Mouse (Mus musculus) layer of hippocampus, adult 8-10 months (tissue): Measurements from ENCODE around the gene Vsig10. TPM values are rescaled to one million over a fixed set of nuclear protein-coding genes. Genes with fewer than 3 reads are reported as not detected.

Source experiments
- DNase-seq, 2 experiments: peaks; one replicate each; pipeline ENCODE4 v3.0.0; 2022; ENCODE audit warnings: low spot score in 2 of 2
- total RNA-seq, 4 experiments: library from RNA; stranded (reverse); gene quantifications; 2 replicates each; pipeline ENCODE4 v1.2.4; 2022

The Vsig10 gene
- total RNA-seq, 4 experiments from 2014 or later = 2.1 to 4.8 (median 3.0) TPM

GRCm38 (mm10) chr5:117380199-117380598, 61.3 kb downstream of the Vsig10 start:
- no peak for DNase-seq

DNA sequence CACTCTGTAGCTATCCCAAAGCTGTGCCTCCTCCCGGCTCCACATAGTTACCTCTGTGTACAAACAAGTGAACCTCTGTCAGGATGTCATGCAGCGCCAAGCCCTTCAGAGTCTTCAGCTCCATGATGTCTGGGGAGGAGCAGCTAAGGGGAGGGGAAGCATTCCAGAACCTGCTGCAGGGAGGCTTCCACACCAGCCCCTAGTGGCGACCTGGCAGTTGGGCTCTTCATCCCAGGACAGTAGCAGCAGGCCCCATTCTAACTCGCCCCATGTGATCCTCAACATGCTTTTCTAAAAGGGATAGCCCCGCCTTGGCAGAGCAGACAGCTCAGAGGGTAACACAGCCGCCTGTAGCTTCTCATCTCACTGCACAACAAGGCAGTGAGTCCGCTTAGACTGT, 62.9 kb downstream of the Vsig10 start:
- no peak for DNase-seq

GRCm38 (mm10) chr5:117383198-117383597, 64.3 kb downstream of the Vsig10 start:
- DNase-seq = no peak

- DNase-seq = no peak
Measured at GRCm38 (mm10) chr5:117388296-117388751, 69.4 kb downstream of the Vsig10 start.

- peak; percentile 92 to 93 for DNase-seq
Measured at GRCm38 (mm10) chr5:117388877-117389276, 70.0 kb downstream of the Vsig10 start, which contains the start of gene Rfc5. TSS of gene Rfc5 (minus strand) at chr5:117389047.

DNA sequence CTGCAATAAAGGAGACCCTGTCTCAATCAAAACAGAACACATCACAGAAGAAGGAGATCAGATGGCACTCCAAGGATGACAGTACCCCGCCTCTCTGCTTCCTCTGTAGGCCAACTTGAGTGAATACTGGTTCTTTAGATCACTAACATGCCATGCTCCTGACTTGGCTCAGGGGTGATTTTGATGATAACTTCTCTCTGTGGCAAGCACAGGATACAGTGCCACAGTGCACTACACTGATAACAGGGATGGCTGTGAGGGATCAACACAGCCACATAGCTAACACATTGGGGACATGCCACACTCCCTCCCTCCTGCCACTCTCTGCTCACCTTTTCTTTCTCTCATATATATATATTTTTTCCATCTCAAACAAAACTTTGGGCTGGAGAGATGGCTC, 72.0 kb downstream of the Vsig10 start:
- DNase-seq = no peak

DNA sequence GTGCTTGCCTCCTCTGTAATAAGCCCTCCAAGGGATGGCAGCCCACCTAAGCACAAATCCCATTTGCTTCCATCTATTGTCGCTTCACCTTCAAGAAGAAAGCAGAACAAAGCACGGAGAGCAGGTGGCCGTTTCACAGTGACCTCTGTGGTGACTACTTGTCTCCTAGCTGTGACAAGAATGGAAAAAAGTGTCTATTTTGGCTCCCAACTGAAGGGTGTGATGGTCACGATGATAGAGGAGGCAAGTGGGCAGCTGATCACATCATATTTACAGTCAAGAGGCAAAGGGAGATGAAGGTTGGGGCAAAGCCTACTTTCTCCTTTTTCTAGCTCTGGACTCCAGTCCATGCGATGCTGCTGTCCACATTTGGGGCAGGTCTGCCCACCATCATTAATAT, 77.0 kb downstream of the Vsig10 start:
- no peak for DNase-seq

DNA sequence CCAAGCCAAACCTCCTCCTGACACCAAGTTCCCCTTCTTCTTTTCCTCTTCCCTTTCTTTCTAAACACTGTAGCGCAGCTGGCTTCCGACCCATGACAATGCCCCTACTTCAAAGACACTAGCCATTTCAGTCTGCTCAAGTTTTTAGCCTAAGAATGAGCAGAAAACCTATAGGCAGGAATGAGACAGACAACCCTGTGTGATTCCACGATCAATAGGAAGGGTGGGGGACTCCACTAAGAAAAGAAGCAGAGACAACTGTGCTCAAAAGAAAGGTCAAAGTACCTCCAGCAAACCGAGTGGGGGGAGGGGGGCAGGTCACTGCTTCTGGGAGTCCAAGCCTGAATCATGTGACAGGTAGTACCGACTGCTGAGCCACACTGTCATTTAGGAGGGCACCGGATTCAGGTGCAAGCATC, 77.7 kb downstream of the Vsig10 start:
- no peak for DNase-seq

GRCm38 (mm10) chr5:117397371-117397770, 78.5 kb downstream of the Vsig10 start:
- no peak for DNase-seq

- no peak for DNase-seq
Measured at GRCm38 (mm10) chr5:117398007-117398550, 79.2 kb downstream of the Vsig10 start.

DNA sequence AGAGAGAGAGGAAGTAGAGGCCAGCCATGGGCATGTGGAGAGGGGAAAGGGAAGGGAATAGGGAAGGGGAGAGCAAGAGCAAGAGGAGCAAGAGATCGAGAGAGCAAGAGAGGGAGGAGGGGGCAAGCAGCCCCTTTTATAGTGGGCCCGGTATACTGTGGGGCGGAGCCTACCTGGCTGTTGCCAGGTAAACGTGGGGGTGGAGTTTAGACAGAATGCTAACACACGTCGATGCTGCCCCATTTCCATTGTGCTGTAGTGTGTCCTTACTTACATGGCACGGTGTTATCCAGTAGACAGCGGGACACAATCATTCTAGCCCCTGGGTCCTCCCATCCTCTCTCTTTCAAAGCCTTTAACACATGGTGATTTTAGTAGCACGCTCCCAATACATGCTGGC, 80.4 kb downstream of the Vsig10 start:
- DNase-seq = no peak

GRCm38 (mm10) chr5:117403609-117404008, 84.7 kb downstream of the Vsig10 start:
- no peak for DNase-seq

Other genes starting within 250 kb of the Vsig10 start
- 100 to 1,000 TPM; 110 to 124 (median 116) TPM for gene Suds3, start 203.0 kb upstream of the Vsig10 start, total RNA-seq
- 10 to 100 TPM; 55.8 to 65.4 (median 61.2) TPM for gene Taok3, start 199.0 kb upstream of the Vsig10 start, total RNA-seq
- gene Pebp1, start 31.5 kb upstream of the Vsig10 start, total RNA-seq = 100 to 1,000 TPM; 650 to 713 (median 683) TPM
- gene Wsb2, start 38.2 kb downstream of the Vsig10 start, total RNA-seq = 100 to 1,000 TPM; 228 to 259 (median 247) TPM
- 10 to 100 TPM; 12.2 to 18.4 (median 16.2) TPM for gene Rfc5, start 70.0 kb downstream of the Vsig10 start, total RNA-seq
- gene Ksr2, start 94.9 kb downstream of the Vsig10 start, total RNA-seq = 10 to 100 TPM; 35.3 to 43.5 (median 40.3) TPM